Mouse (Mus musculus): Measurements from ENCODE around the gene Sprr2a3. TPM values are rescaled to one million over a fixed set of nuclear protein-coding genes. Genes with fewer than 3 reads are reported as not detected.
"Not testable (repeated sequence)": the region's sequence is repeated elsewhere in the genome, so short reads cannot be mapped to it uniquely, and the experiment has no call there.

Sprr2a3 gene
- polyA plus RNA-seq (2015; fragmentation: Nextera tagmentation; extraction: Ambion mirVana) = not detected in 2 replicates

DNA sequence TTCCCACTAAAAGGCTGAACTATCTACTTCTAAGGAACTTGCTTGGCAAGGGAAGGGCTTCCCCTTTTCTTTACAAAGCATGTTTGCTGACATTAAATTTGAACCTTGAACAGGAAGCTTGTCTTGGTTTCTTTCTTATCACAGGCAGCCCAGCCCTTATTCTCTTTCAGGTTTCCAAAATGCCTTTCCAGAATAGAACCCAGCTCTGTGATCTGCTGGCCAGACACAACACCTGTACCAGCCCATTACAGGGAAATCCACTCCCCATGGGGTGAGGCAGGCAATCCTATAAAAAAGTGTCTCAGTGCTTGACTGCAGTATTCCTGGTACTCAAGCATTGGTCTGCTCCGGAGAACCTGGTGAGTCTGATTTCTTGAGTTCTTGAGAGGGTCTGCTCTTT, at the start of gene Sprr2a3:
Gene Sprr2a3 (plus strand): TSS at position 317 of the 400 bp plus-strand sequence.
- not testable (repeated sequence) for ATAC-seq; H3K9me3 ChIP-seq (replicated peaks; ENCODE audit: control insufficient read depth, low read length, poor library complexity, severe bottlenecking); H3K4me1 ChIP-seq (ENCODE audit: control insufficient read depth, insufficient read depth, low read length); H3K27ac ChIP-seq (ENCODE audit: low read length); H3K36me3 ChIP-seq (ENCODE audit: control insufficient read depth, insufficient read depth, low read length); H3K9ac ChIP-seq (ENCODE audit: low read depth, low read length); H3K4me3 ChIP-seq (ENCODE audit: low read depth, low read length); H3K4me2 ChIP-seq (ENCODE audit: low read length); H3K27me3 ChIP-seq (ENCODE audit: control insufficient read depth, insufficient read depth, low read depth, low read length)
- 89% methylated on average over 1 of the region's 1 CpGs for WGBS

DNA sequence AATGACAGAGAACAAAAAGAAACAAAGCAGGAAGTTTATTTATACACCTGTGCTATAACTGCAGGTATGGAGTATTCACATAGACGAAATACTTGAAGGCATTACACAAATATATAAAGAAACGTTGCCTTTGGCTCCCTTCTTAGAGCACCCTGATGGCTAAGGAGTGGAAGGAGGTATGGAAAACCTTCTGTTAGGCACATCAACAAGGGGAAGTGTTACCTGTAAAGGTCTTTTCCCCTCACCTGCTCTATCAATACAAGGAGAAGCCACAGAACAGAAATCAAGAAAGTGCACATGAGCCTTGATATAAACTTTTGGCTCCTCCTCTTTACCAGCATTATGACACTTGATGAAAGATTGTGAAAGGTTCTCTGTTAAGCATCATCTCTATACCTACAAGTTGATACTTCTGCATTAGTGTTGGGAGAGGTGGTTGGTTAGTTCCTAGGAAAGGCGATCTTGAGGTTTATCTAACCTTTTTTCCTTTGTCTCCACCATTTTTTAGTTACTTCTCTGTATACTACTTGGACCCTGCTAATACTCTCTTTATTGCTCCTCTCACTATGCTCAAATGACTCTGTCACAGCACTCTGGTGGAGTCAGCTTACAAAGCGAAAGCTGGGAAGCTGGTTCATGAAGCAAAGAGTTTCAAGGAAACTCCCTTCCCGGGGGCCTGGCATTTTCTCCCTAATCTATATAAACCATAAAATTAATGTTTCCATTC, 48.6 kb upstream of the Sprr2a3 start:
- not testable (repeated sequence) for H3K9me3 ChIP-seq (replicated peaks; ENCODE audit: control insufficient read depth, low read length, poor library complexity, severe bottlenecking); H3K4me2 ChIP-seq (ENCODE audit: low read length); H3K4me1 ChIP-seq (ENCODE audit: control insufficient read depth, insufficient read depth, low read length); H3K27me3 ChIP-seq (ENCODE audit: control insufficient read depth, insufficient read depth, low read depth, low read length); H3K9ac ChIP-seq (ENCODE audit: low read depth, low read length); H3K27ac ChIP-seq (ENCODE audit: low read length); H3K36me3 ChIP-seq (ENCODE audit: control insufficient read depth, insufficient read depth, low read length); H3K4me3 ChIP-seq (ENCODE audit: low read depth, low read length); ATAC-seq
- no CpG with 5 or more reads among the region's 5 CpGs for WGBS

DNA sequence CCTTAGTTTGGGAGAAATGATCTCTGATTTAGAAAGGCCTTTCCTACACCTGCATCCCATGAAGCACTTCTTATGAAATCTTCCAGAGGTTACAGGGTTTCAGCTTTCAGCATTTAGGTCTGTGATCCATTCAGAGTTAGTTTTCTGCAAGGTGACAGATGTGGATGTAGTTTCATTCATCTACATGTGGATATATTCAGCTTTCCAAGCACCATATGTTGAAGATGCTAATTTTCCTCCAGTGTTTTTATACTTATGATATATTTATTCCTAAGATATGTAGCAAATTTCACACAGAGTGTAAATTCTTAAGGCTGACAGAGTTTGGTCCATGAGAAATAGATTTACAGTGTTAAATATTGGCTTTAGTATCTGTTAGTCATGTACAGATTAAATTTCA, 46.5 kb upstream of the Sprr2a3 start:
- not testable (repeated sequence) for H3K36me3 ChIP-seq (ENCODE audit: control insufficient read depth, insufficient read depth, low read length); H3K4me3 ChIP-seq (ENCODE audit: low read depth, low read length); H3K27ac ChIP-seq (ENCODE audit: low read length); H3K9me3 ChIP-seq (replicated peaks; ENCODE audit: control insufficient read depth, low read length, poor library complexity, severe bottlenecking); H3K9ac ChIP-seq (ENCODE audit: low read depth, low read length); ATAC-seq; H3K4me1 ChIP-seq (ENCODE audit: control insufficient read depth, insufficient read depth, low read length); H3K27me3 ChIP-seq (ENCODE audit: control insufficient read depth, insufficient read depth, low read depth, low read length); H3K4me2 ChIP-seq (ENCODE audit: low read length)

DNA sequence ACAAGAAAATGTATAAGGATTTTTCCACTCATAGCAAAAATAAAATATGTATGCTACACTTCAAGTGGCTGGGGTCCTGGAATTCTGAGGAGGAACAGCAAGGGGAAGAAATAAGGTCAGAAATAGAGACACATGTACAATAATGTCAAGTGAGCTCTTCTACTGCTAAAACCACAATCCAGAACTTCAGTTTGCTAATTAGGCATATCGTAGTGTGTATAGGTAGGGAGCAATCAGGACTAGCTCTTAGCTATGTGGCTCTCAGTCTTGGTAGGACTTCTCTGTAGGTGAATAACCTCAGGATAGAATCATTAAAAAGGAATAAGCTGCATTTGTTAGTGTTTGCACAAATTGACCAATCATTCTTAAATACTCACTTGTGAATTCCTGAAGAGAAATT, 46.0 kb upstream of the Sprr2a3 start:
- H3K36me3 ChIP-seq (ENCODE audit: control insufficient read depth, insufficient read depth, low read length); H3K9ac ChIP-seq (ENCODE audit: low read depth, low read length); H3K4me1 ChIP-seq (ENCODE audit: control insufficient read depth, insufficient read depth, low read length); H3K4me2 ChIP-seq (ENCODE audit: low read length); H3K27ac ChIP-seq (ENCODE audit: low read length); H3K9me3 ChIP-seq (replicated peaks; ENCODE audit: control insufficient read depth, low read length, poor library complexity, severe bottlenecking); H3K4me3 ChIP-seq (ENCODE audit: low read depth, low read length); H3K27me3 ChIP-seq (ENCODE audit: control insufficient read depth, insufficient read depth, low read depth, low read length): not testable (repeated sequence)
- 0 out of 2 replicates have a peak, but pooled peaks have one; percentile 46 for ATAC-seq
- no CpG with 5 or more reads among the region's 1 CpGs for WGBS

DNA sequence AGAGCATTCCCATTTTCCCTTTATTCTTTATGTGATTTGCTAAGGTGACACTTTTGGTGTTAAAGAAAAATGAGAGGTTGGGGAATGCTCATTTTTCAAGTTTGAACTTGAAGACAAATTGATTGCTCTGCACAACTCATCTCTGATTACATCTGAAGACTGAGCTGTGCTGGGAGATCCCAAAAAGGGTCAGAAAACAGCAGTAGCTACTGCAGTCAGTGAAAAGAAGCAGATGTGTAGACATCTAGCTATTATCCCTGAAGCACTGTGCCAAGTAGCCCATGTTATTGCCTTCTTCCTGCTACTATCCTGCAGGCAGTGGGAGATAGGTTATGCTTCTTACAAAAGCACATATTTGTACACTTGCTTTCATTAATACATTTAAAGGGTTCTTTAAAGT, 40.4 kb upstream of the Sprr2a3 start:
- peak; percentile 25; the same call in 1 of the 2 replicates for ATAC-seq

DNA sequence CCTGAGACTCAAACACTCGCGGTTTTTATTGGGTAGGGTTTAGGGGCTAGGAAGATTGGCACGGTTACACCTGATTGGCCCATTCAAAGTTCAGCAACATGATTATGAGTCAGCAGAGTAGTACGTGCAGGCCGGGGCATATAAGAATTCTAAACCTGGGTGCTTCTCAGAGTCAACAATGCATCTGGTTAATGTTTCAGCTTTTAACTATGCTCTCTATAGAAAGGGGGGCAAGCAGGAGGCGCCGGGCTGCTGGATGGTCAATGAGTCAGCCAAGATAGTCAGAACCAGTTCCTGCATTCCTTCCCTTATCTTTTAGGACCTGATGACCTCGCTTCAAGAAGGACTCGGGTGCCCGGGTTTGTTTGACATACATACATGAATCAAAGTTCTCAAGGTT, 39.0 kb upstream of the Sprr2a3 start:
- not testable (repeated sequence) for H3K9me3 ChIP-seq (replicated peaks; ENCODE audit: control insufficient read depth, low read length, poor library complexity, severe bottlenecking); H3K9ac ChIP-seq (ENCODE audit: low read depth, low read length); H3K4me2 ChIP-seq (ENCODE audit: low read length); H3K4me1 ChIP-seq (ENCODE audit: control insufficient read depth, insufficient read depth, low read length); H3K36me3 ChIP-seq (ENCODE audit: control insufficient read depth, insufficient read depth, low read length); H3K4me3 ChIP-seq (ENCODE audit: low read depth, low read length); H3K27ac ChIP-seq (ENCODE audit: low read length); H3K27me3 ChIP-seq (ENCODE audit: control insufficient read depth, insufficient read depth, low read depth, low read length); ATAC-seq
- WGBS = no CpG with 5 or more reads among the region's 10 CpGs

More for the DNA sequence above, 40.4 kb upstream of the Sprr2a3 start:
- not testable (repeated sequence) for H3K27me3 ChIP-seq (ENCODE audit: control insufficient read depth, insufficient read depth, low read depth, low read length); H3K4me2 ChIP-seq (ENCODE audit: low read length); H3K4me1 ChIP-seq (ENCODE audit: control insufficient read depth, insufficient read depth, low read length); H3K4me3 ChIP-seq (ENCODE audit: low read depth, low read length); H3K9me3 ChIP-seq (replicated peaks; ENCODE audit: control insufficient read depth, low read length, poor library complexity, severe bottlenecking); H3K27ac ChIP-seq (ENCODE audit: low read length); H3K36me3 ChIP-seq (ENCODE audit: control insufficient read depth, insufficient read depth, low read length); H3K9ac ChIP-seq (ENCODE audit: low read depth, low read length)

DNA sequence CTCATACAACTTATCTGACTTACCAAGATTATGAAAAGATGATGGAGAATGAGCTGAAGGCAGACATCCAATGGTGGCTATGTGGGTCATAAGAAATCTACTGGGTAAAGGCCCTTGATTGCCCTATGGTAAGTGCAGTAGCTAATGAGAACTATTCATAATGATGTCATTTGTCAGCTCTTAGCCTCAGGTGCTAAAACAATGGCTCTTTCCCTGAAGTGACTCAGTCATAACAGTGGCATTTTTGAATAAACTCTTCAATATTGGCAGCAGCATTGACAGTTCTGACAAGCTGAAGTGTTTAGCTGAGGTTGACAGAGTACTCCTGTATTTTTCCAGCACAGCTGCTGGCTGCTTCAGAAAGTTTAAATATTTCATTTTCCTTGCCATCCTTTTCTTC, 36.7 kb upstream of the Sprr2a3 start:
- H3K36me3 ChIP-seq (ENCODE audit: control insufficient read depth, insufficient read depth, low read length); H3K27ac ChIP-seq (ENCODE audit: low read length); H3K27me3 ChIP-seq (ENCODE audit: control insufficient read depth, insufficient read depth, low read depth, low read length); H3K4me1 ChIP-seq (ENCODE audit: control insufficient read depth, insufficient read depth, low read length); H3K4me2 ChIP-seq (ENCODE audit: low read length); H3K9ac ChIP-seq (ENCODE audit: low read depth, low read length); H3K4me3 ChIP-seq (ENCODE audit: low read depth, low read length); H3K9me3 ChIP-seq (replicated peaks; ENCODE audit: control insufficient read depth, low read length, poor library complexity, severe bottlenecking): not testable (repeated sequence)
- peak; percentile 36; the same call in 1 of the 2 replicates for ATAC-seq

DNA sequence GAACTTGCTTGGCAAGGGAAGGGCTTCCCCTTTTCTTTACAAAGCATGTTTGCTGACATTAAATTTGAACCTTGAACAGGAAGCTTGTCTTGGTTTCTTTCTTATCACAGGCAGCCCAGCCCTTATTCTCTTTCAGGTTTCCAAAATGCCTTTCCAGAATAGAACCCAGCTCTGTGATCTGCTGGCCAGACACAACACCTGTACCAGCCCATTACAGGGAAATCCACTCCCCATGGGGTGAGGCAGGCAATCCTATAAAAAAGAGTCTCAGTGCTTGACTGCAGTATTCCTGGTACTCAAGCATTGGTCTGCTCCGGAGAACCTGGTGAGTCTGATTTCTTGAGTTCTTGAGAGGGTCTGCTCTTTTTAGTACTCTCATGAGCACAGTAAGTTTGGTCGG, 34.8 kb upstream of the Sprr2a3 start:
- H3K36me3 ChIP-seq (ENCODE audit: control insufficient read depth, insufficient read depth, low read length); H3K4me1 ChIP-seq (ENCODE audit: control insufficient read depth, insufficient read depth, low read length); H3K9ac ChIP-seq (ENCODE audit: low read depth, low read length); H3K9me3 ChIP-seq (replicated peaks; ENCODE audit: control insufficient read depth, low read length, poor library complexity, severe bottlenecking); ATAC-seq; H3K4me3 ChIP-seq (ENCODE audit: low read depth, low read length); H3K4me2 ChIP-seq (ENCODE audit: low read length); H3K27me3 ChIP-seq (ENCODE audit: control insufficient read depth, insufficient read depth, low read depth, low read length); H3K27ac ChIP-seq (ENCODE audit: low read length): not testable (repeated sequence)
- 88% methylated on average over 1 of the region's 2 CpGs for WGBS

DNA sequence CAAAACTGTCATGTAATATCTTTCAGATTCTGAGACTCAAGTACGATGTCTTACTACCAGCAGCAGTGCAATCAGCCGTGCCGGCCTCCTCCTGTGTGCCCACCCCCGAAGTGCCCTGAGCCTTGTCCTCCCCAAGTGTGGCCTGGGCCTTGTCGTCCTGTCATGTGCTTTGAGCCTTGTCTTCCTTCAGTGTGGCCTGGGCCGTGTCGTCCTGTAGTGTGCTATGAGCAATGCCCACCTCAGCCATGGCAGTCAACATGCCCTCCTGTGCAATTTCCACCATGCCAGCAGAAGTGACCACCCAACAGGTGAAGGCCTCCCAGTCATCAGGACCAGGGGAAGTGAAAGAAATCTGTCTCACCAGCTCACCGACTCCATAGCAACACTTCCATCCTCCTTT, 31.4 kb upstream of the Sprr2a3 start:
- no CpG with 5 or more reads among the region's 8 CpGs for WGBS
- not testable (repeated sequence) for H3K4me3 ChIP-seq (ENCODE audit: low read depth, low read length)
- peak; percentile 47; the same call in 1 of the 2 replicates for ATAC-seq

More for the DNA sequence above, 31.4 kb upstream of the Sprr2a3 start:
- H3K27me3 ChIP-seq (ENCODE audit: control insufficient read depth, insufficient read depth, low read depth, low read length); H3K9ac ChIP-seq (ENCODE audit: low read depth, low read length); H3K27ac ChIP-seq (ENCODE audit: low read length); H3K36me3 ChIP-seq (ENCODE audit: control insufficient read depth, insufficient read depth, low read length); H3K9me3 ChIP-seq (replicated peaks; ENCODE audit: control insufficient read depth, low read length, poor library complexity, severe bottlenecking); H3K4me1 ChIP-seq (ENCODE audit: control insufficient read depth, insufficient read depth, low read length); H3K4me2 ChIP-seq (ENCODE audit: low read length): not testable (repeated sequence)

Data from midbrain, embryonic 16.5 days (tissue).